Mouse (Mus musculus) thymus, adult 2 months (tissue): Measurements from ENCODE around the gene Ccr5.

Source experiments
- CTCF ChIP-seq: fragments of 200-500 bp; IDR thresholded peaks from 2 replicates; pipeline ENCODE4 v1.5.1; 2012; ENCODE audit warnings: mild to moderate bottlenecking, control low read depth, low read length, moderate library complexity, borderline replicate concordance; ENCODE audit not compliant: control insufficient read depth, poor library complexity, insufficient read depth; ENCODE audit errors: extremely low read depth
- POLR2A ChIP-seq: fragments of 200-500 bp; IDR thresholded peaks from 2 replicates; pipeline ENCODE4 v1.6.1; 2012; ENCODE audit warnings: mild to moderate bottlenecking, low read length, control low read depth, moderate library complexity; ENCODE audit not compliant: control insufficient read depth, poor library complexity, insufficient read depth; ENCODE audit errors: extremely low read depth

DNA sequence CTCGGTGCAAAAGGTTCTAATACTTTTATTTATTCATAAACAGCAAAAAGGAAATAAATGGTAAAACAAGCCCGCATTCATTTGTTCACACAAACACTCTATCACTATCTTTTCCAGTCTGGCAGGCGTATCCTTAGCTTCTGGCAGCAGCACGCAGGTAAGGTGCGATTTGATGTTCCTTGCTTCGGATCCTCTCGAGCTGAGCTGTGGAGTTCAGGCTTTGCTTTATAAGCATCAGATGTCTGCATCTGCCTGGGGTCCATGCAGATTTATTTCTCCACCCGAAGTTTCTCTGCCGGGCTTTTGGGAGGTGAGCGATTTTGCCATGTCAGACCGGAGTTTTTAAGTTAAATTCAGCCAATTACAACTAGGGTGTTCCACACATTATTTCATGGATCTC lies 16.3 kb downstream of the Ccr5 start:
- no peak for TF ChIP-seq POLR2A
- TF ChIP-seq CTCF, result no peak
